Mouse (Mus musculus) hindbrain, embryonic 13.5 days (tissue): ENCODE results near the gene Gm10721. TPM values are rescaled to one million over a fixed set of nuclear protein-coding genes. Genes with fewer than 3 reads are reported as not detected.
"Not testable (repeated sequence)": the region's sequence is repeated elsewhere in the genome, so short reads cannot be mapped to it uniquely, and the experiment has no call there.

Source experiments
- ATAC-seq: fragments of 200-750 bp; cut with Nextera tagmentation; 2 replicates; pipeline ENCODE4 v1.8.0; 2017; ENCODE audit warnings: moderate TSS enrichment; ENCODE audit not compliant: low FRiP score
- H3K27ac ChIP-seq: fragments of 300-500 bp; sonication (generic); 2 replicates; pipeline ENCODE4 v1.5.1; 2015; ENCODE audit warnings: inconsistent platforms, mild to moderate bottlenecking, moderate library complexity
- H3K27me3 ChIP-seq: fragments of 300-500 bp; sonication (generic); 2 replicates; pipeline ENCODE4 v1.6.1; 2015; ENCODE audit warnings: mild to moderate bottlenecking, inconsistent platforms
- H3K36me3 ChIP-seq: fragments of 300-500 bp; sonication (generic); 2 replicates; pipeline ENCODE4 v1.6.1; 2015; ENCODE audit warnings: mild to moderate bottlenecking, inconsistent platforms
- H3K4me1 ChIP-seq: fragments of 300-500 bp; sonication (generic); replicated peaks from 2 replicates; pipeline ENCODE4 v1.6.1; 2015; ENCODE audit warnings: inconsistent platforms
- H3K4me2 ChIP-seq: fragments of 300-500 bp; sonication (generic); 2 replicates; pipeline ENCODE4 v1.6.1; 2015; ENCODE audit warnings: inconsistent platforms, mild to moderate bottlenecking, moderate library complexity
- H3K4me3 ChIP-seq: fragments of 300-500 bp; sonication (generic); 2 replicates; pipeline ENCODE4 v1.5.1; 2015; ENCODE audit warnings: mild to moderate bottlenecking, inconsistent platforms
- H3K9ac ChIP-seq: fragments of 300-500 bp; sonication (generic); 2 replicates; pipeline ENCODE4 v1.6.1; 2015; ENCODE audit warnings: mild to moderate bottlenecking, inconsistent platforms
- H3K9me3 ChIP-seq: fragments of 300-500 bp; sonication (generic); 2 replicates; pipeline ENCODE4 v1.6.1; 2016; ENCODE audit warnings: inconsistent platforms
- WGBS: fragments of 180-500 bp; shearing (Covaris S2); methylation state at CpG from one replicate; pipeline ENCODE4 v1.1.7; 2015; 5-methylcytosine and 5-hydroxymethylcytosine counted together
- microRNA-seq: library from miRNA; unstranded; fragments of <30 nt; microRNA quantifications from one replicate; pipeline ENCODE4, GENCODE M21; 2016
- polyA plus RNA-seq: library from polyadenylated mRNA; unstranded; fragments of >200 nt; fragmentation: Nextera tagmentation; extraction: Ambion mirVana; gene quantifications from 2 replicates; pipeline ENCODE4 v1.2.1, GENCODE M21; 2015

The Gm10721 gene
- polyA plus RNA-seq, 1 experiment from 2014 or later: 0.47 TPM

- not testable (repeated sequence) for H3K36me3 ChIP-seq, H3K9ac ChIP-seq, H3K9me3 ChIP-seq, ATAC-seq, H3K27me3 ChIP-seq, H3K4me1 ChIP-seq, H3K4me2 ChIP-seq, H3K4me3 ChIP-seq, H3K27ac ChIP-seq
- 63% methylated on average over 13 of the region's 16 CpGs for WGBS
These were observed 16.5 kb downstream of the Gm10721 start for GRCm38 (mm10) chr9:3029276-3030000.

- H3K4me1 ChIP-seq, H3K4me3 ChIP-seq, H3K27me3 ChIP-seq, H3K9ac ChIP-seq, H3K27ac ChIP-seq, H3K9me3 ChIP-seq, H3K4me2 ChIP-seq, H3K36me3 ChIP-seq: not testable (repeated sequence)
- peak; percentile 43; the same call in 1 of the 2 replicates for ATAC-seq
- 63% methylated on average over 2 of the region's 10 CpGs for WGBS
These were observed 17.9 kb downstream of the Gm10721 start for GRCm38 (mm10) chr9:3030677-3031318.

- H3K27me3 ChIP-seq, H3K9me3 ChIP-seq, H3K9ac ChIP-seq, H3K4me1 ChIP-seq, ATAC-seq, H3K36me3 ChIP-seq, H3K27ac ChIP-seq, H3K4me3 ChIP-seq, H3K4me2 ChIP-seq: not testable (repeated sequence)
- 75% methylated on average over 1 of the region's 8 CpGs for WGBS
These were observed 21.4 kb downstream of the Gm10721 start, which contains the start of gene Gm17535 for GRCm38 (mm10) chr9:3034299-3034698. Gene Gm17535, plus strand, starts transcription at chr9:3034599.

GRCm38 (mm10) chr9:3036577-3036976, 23.6 kb downstream of the Gm10721 start, which contains the start of gene Gm10715:
Gene Gm10715, plus strand, starts transcription at chr9:3036877.
- WGBS: 79% methylated on average over 8 of the region's 8 CpGs
- H3K9me3 ChIP-seq: not testable (repeated sequence)

GRCm38 (mm10) chr9:3038161-3038560, 25.2 kb downstream of the Gm10721 start:
- not testable (repeated sequence) for H3K9me3 ChIP-seq, H3K27ac ChIP-seq, H3K4me2 ChIP-seq, ATAC-seq, H3K27me3 ChIP-seq, H3K4me3 ChIP-seq, H3K9ac ChIP-seq, H3K36me3 ChIP-seq, H3K4me1 ChIP-seq
- WGBS: 67% methylated on average over 4 of the region's 4 CpGs

More at GRCm38 (mm10) chr9:3036577-3036976, 23.6 kb downstream of the Gm10721 start, which contains the start of gene Gm10715:
- H3K4me1 ChIP-seq, H3K9ac ChIP-seq, H3K4me3 ChIP-seq, H3K36me3 ChIP-seq, ATAC-seq, H3K4me2 ChIP-seq, H3K27ac ChIP-seq, H3K27me3 ChIP-seq: not testable (repeated sequence)

Small RNAs within 50 kb of the gene (microRNA-seq; reads per million reads assigned to microRNA genes)
- gene Mir101c: not detected

Other genes with a start within 250 kb of the Gm10721 start
- not detected in 2 replicates for gene Gm10722, start 12.2 kb upstream of the Gm10721 start, polyA plus RNA-seq
- 0.39 TPM in 1 of 2 replicates, not detected in the other for gene Gm11168, start 9.8 kb upstream of the Gm10721 start, polyA plus RNA-seq
- gene Gm10720, start 2.5 kb downstream of the Gm10721 start, polyA plus RNA-seq: not detected in 2 replicates
- 0.75 and 0.81 TPM in 2 replicates for gene Gm10719, start 4.3 kb downstream of the Gm10721 start, polyA plus RNA-seq
- 1.7 and 2.0 TPM in 2 replicates for gene Gm10718, start 10.4 kb downstream of the Gm10721 start, polyA plus RNA-seq
- gene Gm10717, start 12.3 kb downstream of the Gm10721 start, polyA plus RNA-seq: 1.5 and 2.0 TPM in 2 replicates
- gene Gm17535, start 21.5 kb downstream of the Gm10721 start, polyA plus RNA-seq: not detected in 2 replicates
- gene Gm10715, start 23.7 kb downstream of the Gm10721 start, polyA plus RNA-seq: not detected in 2 replicates